Mouse (Mus musculus): ENCODE data around the gene Mapkbp1. TPM values are rescaled to one million over a fixed set of nuclear protein-coding genes. Genes with fewer than 3 reads are reported as not detected.
A peak's percentile ranks its signal among the peaks of the same experiment; 100 is the strongest.

Mapkbp1 gene
- polyA plus RNA-seq, 1 experiment from 2014 or later = 1.8 TPM

DNA sequence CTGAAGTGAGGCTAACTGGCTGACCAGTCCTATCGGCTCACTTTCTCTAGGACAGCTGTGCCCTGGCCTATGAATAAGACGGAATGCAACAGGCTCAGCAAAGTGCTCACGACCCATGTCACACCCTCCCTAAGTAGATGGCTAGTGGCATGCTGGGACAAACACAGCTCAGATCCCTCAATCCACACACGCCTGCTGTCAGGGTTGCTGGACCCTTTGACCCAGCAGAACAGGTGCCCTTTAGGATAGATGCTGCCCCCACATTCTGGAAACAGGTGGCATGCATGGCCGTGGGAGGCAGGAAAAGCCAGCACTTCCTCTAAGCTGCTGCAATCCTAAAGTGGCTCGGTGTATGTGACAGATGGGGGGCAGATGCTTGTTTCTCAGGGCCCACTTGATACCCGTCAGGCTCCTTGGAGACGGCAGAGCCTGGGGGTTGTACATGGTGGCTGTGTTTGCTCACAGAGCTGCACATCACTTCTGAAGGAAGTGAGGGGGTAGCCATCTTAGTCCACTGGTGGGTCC, 97.0 kb downstream of the Mapkbp1 start:
- Histone ChIP-seq H3K4me1 (replicated peaks) (no peaks in the 10 kb centered on the region), H3K9ac (no peak overlapping the region), H3K9me3 (replicated peaks) (no peaks in the 10 kb centered on the region), H3K4me3 (no peak overlapping the region), H3K27ac (no peak overlapping the region), H3K27me3 (0 out of 2 replicates have a peak, but pooled peaks cover 8% of the 10 kb centered on the region), H3K36me3 (no peaks in the 10 kb centered on the region), H3K4me2 (no peak overlapping the region)
- ATAC-seq (replicated peaks; ENCODE audit: insufficient number of reproducible peaks, insufficient read depth, low FRiP score, low read depth) = no peak
- 74% methylated on average over 8 of the region's 8 CpGs for WGBS

DNA sequence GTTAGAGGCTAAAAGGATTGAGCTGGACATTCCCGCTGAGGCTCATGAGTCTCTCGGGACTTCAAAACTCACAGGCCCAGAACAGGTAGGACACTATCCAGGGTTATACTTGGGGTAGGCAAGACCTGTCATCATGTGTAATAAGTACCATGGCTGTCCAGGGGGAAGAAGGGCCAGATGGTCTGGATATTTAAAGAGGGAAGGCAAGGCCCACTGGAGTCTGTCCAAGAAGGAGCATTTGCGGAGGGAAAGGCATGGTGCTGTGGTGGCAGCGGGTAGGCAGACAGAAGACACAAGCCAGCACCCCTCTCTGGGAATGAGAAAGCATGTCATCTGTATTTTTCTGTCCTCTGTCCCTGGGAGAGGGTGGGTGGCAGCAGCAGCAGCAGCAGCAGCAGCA, 101.6 kb downstream of the Mapkbp1 start:
- no peak for ATAC-seq (replicated peaks; ENCODE audit: insufficient number of reproducible peaks, insufficient read depth, low FRiP score, low read depth)
- no peaks in the 10 kb centered on the region for H3K9me3 ChIP-seq (replicated peaks)
- no peak overlapping the region for H3K27ac ChIP-seq
- H3K36me3 ChIP-seq = no peaks in the 10 kb centered on the region
- no peak overlapping the region for H3K9ac ChIP-seq
- WGBS = 76% methylated on average over 4 of the region's 4 CpGs
- H3K4me1 ChIP-seq (replicated peaks) = peaks cover 10% of the 10 kb centered on the region
- H3K4me2 ChIP-seq = no peak overlapping the region
- H3K4me3 ChIP-seq = no peak overlapping the region
- peaks cover 24% of the 10 kb centered on the region for H3K27me3 ChIP-seq

DNA sequence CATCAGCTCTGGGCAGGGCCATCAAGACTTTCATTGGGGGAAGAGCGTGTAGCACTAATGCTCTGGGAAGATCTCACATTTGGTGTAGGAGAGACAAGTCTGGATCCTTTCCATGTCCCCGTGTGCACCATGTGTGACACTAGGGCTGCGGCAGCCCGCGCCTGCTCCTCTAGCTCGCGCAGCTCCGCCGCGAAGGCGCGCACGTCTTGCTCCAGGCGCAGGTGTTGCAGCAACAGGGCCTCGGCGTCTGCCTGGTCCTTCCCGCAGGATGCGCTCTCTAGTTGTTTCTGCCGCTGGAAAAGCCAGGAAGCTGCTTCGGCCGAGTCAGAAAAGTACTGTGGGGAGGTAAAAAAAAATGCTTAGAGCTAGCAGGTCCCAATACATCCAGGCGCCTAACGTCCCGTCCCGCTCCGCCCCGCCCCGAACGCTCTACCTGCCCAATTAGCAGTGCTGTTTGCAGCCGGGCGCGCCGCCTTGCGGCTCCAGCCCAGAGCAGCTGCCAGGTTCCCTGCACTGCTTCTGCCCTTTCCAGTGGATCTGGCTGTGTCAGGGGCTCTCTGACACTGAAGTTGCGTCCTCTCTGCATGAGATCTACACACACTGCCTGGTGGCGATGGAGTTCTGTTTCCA, 103.7 kb downstream of the Mapkbp1 start:
- Histone ChIP-seq H3K9ac (no peak overlapping the region), H3K4me3 (peak overlapping the region; percentile 43), H3K27ac (no peak overlapping the region), H3K36me3 (no peaks in the 10 kb centered on the region), H3K9me3 (replicated peaks) (no peaks in the 10 kb centered on the region), H3K4me1 (replicated peaks) (peaks cover 10% of the 10 kb centered on the region), H3K27me3 (peaks cover 17% of the 10 kb centered on the region), H3K4me2 (peak overlapping the region; percentile 67)
- 4% methylated on average over 36 of the region's 36 CpGs for WGBS
- peak; percentile 40; the same call in 1 of the 2 replicates for ATAC-seq (replicated peaks; ENCODE audit: insufficient number of reproducible peaks, insufficient read depth, low FRiP score, low read depth)

Small RNA genes within 50 kb of the gene (microRNA-seq; reads per million reads assigned to microRNA genes)
- not detected for gene Mir7665

Other genes starting within 250 kb of the Mapkbp1 start
- 2.0 and 2.4 TPM in 2 replicates for gene Itpka, start 230.4 kb upstream of the Mapkbp1 start, polyA plus RNA-seq (2015; fragmentation: Nextera tagmentation; extraction: Ambion mirVana)
- 0.10 and 0.22 TPM in 2 replicates for gene Ltk, start 212.3 kb upstream of the Mapkbp1 start, polyA plus RNA-seq (2015; fragmentation: Nextera tagmentation; extraction: Ambion mirVana)
- gene Rpap1, start 185.2 kb upstream of the Mapkbp1 start, polyA plus RNA-seq (2015; fragmentation: Nextera tagmentation; extraction: Ambion mirVana) = 15.4 and 20.6 TPM in 2 replicates
- gene Tyro3, start 175.0 kb upstream of the Mapkbp1 start, polyA plus RNA-seq (2015; fragmentation: Nextera tagmentation; extraction: Ambion mirVana) = 6.2 and 8.5 TPM in 2 replicates
- 19.3 and 22.0 TPM in 2 replicates for gene Mga, start 75.5 kb upstream of the Mapkbp1 start, polyA plus RNA-seq (2015; fragmentation: Nextera tagmentation; extraction: Ambion mirVana)
- gene Jmjd7, start 54.8 kb downstream of the Mapkbp1 start, polyA plus RNA-seq (2015; fragmentation: Nextera tagmentation; extraction: Ambion mirVana) = 12.3 and 16.6 TPM in 2 replicates
- 3.1 and 4.1 TPM in 2 replicates for gene Gm28042, start 54.8 kb downstream of the Mapkbp1 start, polyA plus RNA-seq (2015; fragmentation: Nextera tagmentation; extraction: Ambion mirVana)
- gene Pla2g4b, start 60.7 kb downstream of the Mapkbp1 start, polyA plus RNA-seq (2015; fragmentation: Nextera tagmentation; extraction: Ambion mirVana) = 0.90 and 1.3 TPM in 2 replicates
- gene Ehd4, start 181.9 kb downstream of the Mapkbp1 start, polyA plus RNA-seq (2015; fragmentation: Nextera tagmentation; extraction: Ambion mirVana) = 164 and 188 TPM in 2 replicates

Data from heart, embryonic 15.5 days (tissue).